Mouse (Mus musculus) neural tube, postnatal 0 days (tissue): ENCODE measurements around the gene Liph. TPM values are rescaled to one million over a fixed set of nuclear protein-coding genes. Genes with fewer than 3 reads are reported as not detected.

ENCODE experiments used
- polyA plus RNA-seq: library from polyadenylated mRNA; unstranded; fragments of >200 nt; fragmentation: Nextera tagmentation; extraction: Ambion mirVana; gene quantifications from 2 replicates; pipeline ENCODE4 v1.2.1, GENCODE M21; 2015

The Liph gene
- 1.0 and 1.2 TPM in 2 replicates for polyA plus RNA-seq

DNA sequence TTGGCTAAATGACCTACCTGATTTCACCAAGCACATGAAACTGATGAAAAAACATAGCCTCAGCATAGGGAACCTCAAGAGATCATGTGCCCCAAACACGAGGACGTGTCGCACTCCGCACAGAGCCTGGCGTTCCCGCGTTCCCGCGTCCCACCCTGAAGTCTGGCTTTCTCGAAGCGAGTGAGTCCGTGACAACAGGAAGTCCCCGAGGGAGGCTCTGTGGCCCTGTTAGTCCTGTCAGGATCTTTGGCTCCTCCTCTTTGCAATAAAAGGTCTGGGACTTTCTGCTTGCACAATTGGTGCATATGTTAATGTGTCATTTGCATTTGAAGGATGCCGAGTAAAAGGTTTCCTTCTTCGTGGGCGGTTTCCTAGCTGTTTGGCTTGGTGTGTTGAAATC lies at the start of gene Liph:
TSS of gene Liph (minus strand) at position 360 of the 400 bp plus-strand sequence.

DNA sequence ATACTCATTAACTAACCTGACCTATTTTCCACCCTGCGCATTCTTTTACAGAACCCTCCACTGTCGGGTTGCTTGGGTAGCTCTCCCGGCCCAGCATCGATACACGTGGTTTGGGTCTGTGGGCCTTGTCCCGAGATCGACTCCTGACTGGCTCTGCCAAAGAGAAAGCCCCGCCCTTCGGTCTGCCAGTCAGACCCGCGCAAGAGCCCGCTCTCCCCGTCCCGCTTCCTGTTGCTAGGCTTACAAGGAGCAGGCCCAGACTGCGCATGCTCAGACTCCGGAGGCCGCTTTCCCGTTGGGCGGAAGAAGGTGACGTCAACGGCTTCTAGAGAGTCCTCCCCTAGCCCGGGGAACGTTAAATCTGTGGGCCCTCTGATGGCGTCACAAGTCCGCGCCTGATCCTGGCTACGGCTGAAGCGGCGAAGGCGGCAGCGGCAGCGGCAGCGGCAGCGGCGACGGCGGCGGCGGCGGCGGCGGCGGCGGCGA lies 13.7 kb upstream of the Liph start, which contains the start of gene Senp2:
TSS of gene Senp2 (plus strand) at position 386 of the 486 bp plus-strand sequence.

DNA sequence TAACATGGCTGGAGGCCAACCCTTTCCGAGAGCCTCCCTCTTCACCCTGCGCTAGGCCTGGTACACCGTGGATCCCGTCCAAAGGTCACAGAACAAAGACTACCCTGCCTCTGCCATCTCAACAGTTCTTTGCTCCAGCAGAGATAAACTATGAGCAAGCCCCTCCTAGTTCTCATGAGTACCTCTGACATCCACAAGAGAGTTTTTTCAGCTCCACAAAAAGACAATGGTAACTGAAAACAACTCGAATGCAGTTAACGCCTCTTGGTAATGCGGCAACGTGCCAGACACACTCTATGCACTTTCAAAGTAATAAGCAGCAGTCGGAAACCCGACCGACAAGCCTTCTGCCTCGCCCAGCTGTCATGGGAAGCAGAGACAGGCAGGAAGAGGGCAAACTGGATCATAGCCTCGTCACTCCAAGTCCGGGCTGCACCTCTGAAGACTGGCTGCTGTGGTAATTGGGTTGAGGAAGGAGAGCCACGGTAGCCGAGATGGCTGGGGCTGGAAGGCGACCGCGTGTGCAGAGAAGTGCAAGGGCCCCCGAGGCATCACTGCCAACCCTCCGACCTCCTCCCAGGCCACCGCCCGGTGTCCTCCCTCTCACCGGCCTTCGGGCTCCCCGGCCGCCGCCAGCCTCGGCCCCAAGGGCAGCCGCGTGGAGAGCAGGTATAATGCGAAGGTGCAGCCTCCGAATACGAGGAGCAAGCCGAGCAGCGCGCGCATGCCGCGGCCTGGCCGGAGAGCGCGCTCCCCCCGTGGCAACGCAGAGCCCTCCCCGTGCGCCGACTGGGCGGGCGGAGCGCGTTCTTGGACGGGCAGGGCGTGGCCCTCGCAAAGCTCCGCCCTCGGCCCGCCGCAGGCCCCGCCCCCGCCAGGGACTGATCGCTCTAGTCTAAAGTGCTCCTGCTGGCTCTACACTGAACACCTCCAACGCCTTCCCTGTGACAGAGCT lies 48.4 kb downstream of the Liph start, which contains the start of gene Tmem41a:
TSS of gene Tmem41a (minus strand) at position 792 of the 955 bp plus-strand sequence.

Other genes with a start within 250 kb of the Liph start
- 1.7 and 2.7 TPM in 2 replicates for gene Ehhadh, start 207.9 kb downstream of the Liph start, polyA plus RNA-seq
- gene Map3k13, start 201.3 kb downstream of the Liph start, polyA plus RNA-seq: 3.1 and 3.8 TPM in 2 replicates
- gene Tmem41a, start 48.1 kb downstream of the Liph start, polyA plus RNA-seq: 50.1 and 50.2 TPM in 2 replicates
- gene Senp2, start 13.8 kb upstream of the Liph start, polyA plus RNA-seq: 38.0 and 39.5 TPM in 2 replicates
- 9.3 and 10.7 TPM in 2 replicates for gene Igf2bp2, start 167.6 kb upstream of the Liph start, polyA plus RNA-seq